ENCODE assay signal across 9 mouse cellular contexts in genomic region chr2:27418577-27419070, GRCm38 (mm10). TPM values are rescaled to one million over a fixed set of nuclear protein-coding genes. Genes with fewer than 3 reads are reported as not detected.
A peak's percentile ranks its signal among the peaks of the same experiment; 100 is the strongest.
DNase-seq lines count a peak whose midpoint lies in the region; ATAC-seq and TF ChIP-seq lines count a peak whose summit lies in the region.
"Had no signal": no experiment of that assay in that cellular context is flagged by ENCODE, and none has a peak within 500 bp of the region (broad histone marks: within the 10 kb centered on the region; RNA-seq: fewer than 3 reads in every experiment).

No protein-coding gene starts in this region.

- H3K36me3 ChIP-seq in liver, postnatal 0 days (replicated peaks; ENCODE audit: insufficient read depth, low read length) = no peaks in the 10 kb centered on the region
- H3K36me3 ChIP-seq in stomach, embryonic 15.5 days = no peaks in the 10 kb centered on the region

- peaks cover 71% of the 10 kb centered on the region for H3K4me1 ChIP-seq in liver, postnatal 0 days (ENCODE audit: insufficient read depth)
- H3K4me1 ChIP-seq in stomach, embryonic 15.5 days = peaks cover 82% of the 10 kb centered on the region

- 21% methylated on average over 6 of the region's 6 CpGs for WGBS in liver, postnatal 0 days (ENCODE audit: insufficient replicate concordance)
- WGBS in stomach, embryonic 15.5 days = 19% methylated on average over 6 of the region's 6 CpGs

- 0 out of 2 replicates have a peak overlapping the region, but pooled peaks have one; percentile 16 for H3K9ac ChIP-seq in liver, postnatal 0 days (replicated peaks)
- no peak overlapping the region for H3K9ac ChIP-seq in stomach, embryonic 15.5 days
- H3K9ac ChIP-seq: forebrain, postnatal 0 days had no signal

- no peak overlapping the region for H3K4me3 ChIP-seq in liver, postnatal 0 days (ENCODE audit: low read depth, low read length)
- no peak overlapping the region for H3K4me3 ChIP-seq in stomach, embryonic 15.5 days (replicated peaks)

- H3K27me3 ChIP-seq in liver, postnatal 0 days (ENCODE audit: insufficient read depth, low read length) = no peaks in the 10 kb centered on the region
- H3K27me3 ChIP-seq in stomach, embryonic 15.5 days (replicated peaks) = no peaks in the 10 kb centered on the region

- TF ChIP-seq CTCF in liver, postnatal 0 days (IDR thresholded peaks at IDR 0.05; ENCODE audit: low read depth) = no peak

- ATAC-seq in liver, postnatal 0 days = peak; percentile 39
- ATAC-seq in stomach, embryonic 15.5 days (ENCODE audit: insufficient read depth, low FRiP score, low read depth) = no peak; the same call in 1 of the 2 replicates
- ATAC-seq: forebrain, postnatal 0 days had no signal

- DNase-seq in thymus, postnatal 0 days (ENCODE audit: low spot score) = peak; percentile 14
- DNase-seq in thymus, postnatal 4 days = no peak
- DNase-seq in induced T-regulatory cell, adult 2 months (ENCODE audit: low read depth) = peak; percentile 33
- DNase-seq in liver, postnatal 0 days = no peak
- no peak for DNase-seq in right cerebral cortex, postnatal 10 days (ENCODE audit: low spot score in 2 of 2)
- no peak for DNase-seq in gastrocnemius, postnatal 25 days
- no peak for DNase-seq in layer of hippocampus, postnatal 10 days (ENCODE audit: low spot score in 2 of 2)
- DNase-seq: forebrain, postnatal 0 days had no signal

- no peak overlapping the region for H3K4me2 ChIP-seq in liver, postnatal 0 days (ENCODE audit: low read depth, low read length)
- H3K4me2 ChIP-seq in stomach, embryonic 15.5 days = no peak overlapping the region

- no peak for TF ChIP-seq EP300 in liver, postnatal 0 days (IDR thresholded peaks at IDR 0.05; ENCODE audit: low read depth)

- H3K27ac ChIP-seq in liver, postnatal 0 days (ENCODE audit: low read depth) = peak overlapping the region; percentile 49
- peak overlapping the region; percentile 77 for H3K27ac ChIP-seq in stomach, embryonic 15.5 days

- no peaks in the 10 kb centered on the region for H3K9me3 ChIP-seq in liver, postnatal 0 days (ENCODE audit: low read length)
- no peaks in the 10 kb centered on the region for H3K9me3 ChIP-seq in stomach, embryonic 15.5 days

RNA-seq across cellular contexts. Expression of gene Vav2, which starts 8.2 kb away (rescaled TPM):
- polyA plus RNA-seq in thymus, postnatal 0 days (2015; fragmentation: Nextera tagmentation; extraction: Ambion mirVana) = 6.4 and 7.9 TPM in 2 replicates
- polyA plus RNA-seq in liver, postnatal 0 days (2015; fragmentation: Nextera tagmentation; extraction: Ambion mirVana) = 5.4 and 6.3 TPM in 2 replicates
- 7.0 and 7.8 TPM in 2 replicates for polyA plus RNA-seq in stomach, embryonic 15.5 days (2015; fragmentation: Nextera tagmentation; extraction: Ambion mirVana)
- total RNA-seq in gastrocnemius, postnatal 25 days (2021) = 1 to 10 TPM; 2.4 to 4.4 TPM
- total RNA-seq in layer of hippocampus, postnatal 10 days (2021) = 10 to 100 TPM; 30.3 to 33.4 TPM

RNA-seq across cellular contexts. Expression of gene Brd3os, which starts 23.5 kb away (rescaled TPM):
- polyA plus RNA-seq in thymus, postnatal 0 days (2015; fragmentation: Nextera tagmentation; extraction: Ambion mirVana) = 2.0 and 2.1 TPM in 2 replicates
- 0.25 and 0.35 TPM in 2 replicates for polyA plus RNA-seq in liver, postnatal 0 days (2015; fragmentation: Nextera tagmentation; extraction: Ambion mirVana)
- polyA plus RNA-seq in stomach, embryonic 15.5 days (2015; fragmentation: Nextera tagmentation; extraction: Ambion mirVana) = 7.1 and 7.2 TPM in 2 replicates
- total RNA-seq in gastrocnemius, postnatal 25 days (2021) = 1 to 10 TPM in 1 of 2 experiments, under 1 TPM in 1; 0.74 to 1.3 TPM
- 10 to 100 TPM; 25.3 to 26.6 TPM for total RNA-seq in layer of hippocampus, postnatal 10 days (2021)

Comparison
In these comparisons a context has a peak if more than half of its experiments do, and no peak if none do; other contexts are left out.
1. DNase-seq: peak in thymus, postnatal 0 days (single experiment) and induced T-regulatory cell, adult 2 months (single experiment); none in thymus, postnatal 4 days (single experiment), liver, postnatal 0 days (single experiment), right cerebral cortex, postnatal 10 days (0 of 2), gastrocnemius, postnatal 25 days (single experiment) and layer of hippocampus, postnatal 10 days (0 of 2).